Mouse (Mus musculus) small intestine, adult 2 months (tissue): ENCODE measurements around the gene Eef2k. TPM values are rescaled to one million over a fixed set of nuclear protein-coding genes. Genes with fewer than 3 reads are reported as not detected.

Experiments used
- H3K27ac ChIP-seq: fragments of 200-500 bp; 2 replicates; pipeline ENCODE4 v1.5.1; 2012; ENCODE audit warnings: low read depth, low read length, control low read depth, inconsistent platforms; ENCODE audit not compliant: insufficient read depth
- H3K27me3 ChIP-seq: fragments of 200-500 bp; 2 replicates; pipeline ENCODE4 v1.6.1; 2012; ENCODE audit warnings: mild to moderate bottlenecking, moderate library complexity, low read length, inconsistent platforms; ENCODE audit not compliant: control insufficient read depth, insufficient read depth
- H3K36me3 ChIP-seq: fragments of 200-500 bp; 2 replicates; pipeline ENCODE4 v1.6.1; 2012; ENCODE audit warnings: mild to moderate bottlenecking, low read length, control low read depth, inconsistent platforms; ENCODE audit not compliant: control insufficient read depth, insufficient read depth
- H3K4me1 ChIP-seq: fragments of 200-500 bp; 2 replicates; pipeline ENCODE4 v1.6.1; 2012; ENCODE audit warnings: low read length, inconsistent platforms, mixed read lengths; ENCODE audit not compliant: control insufficient read depth, insufficient read depth, insufficient read length
- H3K4me3 ChIP-seq: fragments of 200-500 bp; 2 replicates; pipeline ENCODE4 v1.5.1; 2012; ENCODE audit warnings: low read depth, mild to moderate bottlenecking, control low read depth, inconsistent platforms, low read length, moderate library complexity
- CTCF ChIP-seq: fragments of 200-500 bp; IDR thresholded peaks from 2 replicates; pipeline ENCODE4 v1.5.1; 2012; ENCODE audit warnings: low read depth, mild to moderate bottlenecking, control low read depth, inconsistent platforms, low read length, moderate library complexity, mixed read lengths; ENCODE audit not compliant: insufficient replicate concordance, insufficient read length; ENCODE audit errors: extremely low read depth
- POLR2A ChIP-seq: fragments of 200-500 bp; IDR thresholded peaks from 2 replicates; pipeline ENCODE4 v1.6.1; 2012; ENCODE audit warnings: low read depth, mild to moderate bottlenecking, control low read depth, inconsistent platforms, low read length, moderate library complexity
- WGBS: fragments of 180-500 bp; shearing (Covaris S2); methylation state at CpG from one replicate; pipeline ENCODE4 v1.1.7; 2018; 5-methylcytosine and 5-hydroxymethylcytosine counted together
- polyA plus RNA-seq: library from polyadenylated mRNA; depleted of rRNA; stranded (reverse); fragments of >200 nt; gene quantifications from 2 replicates; pipeline ENCODE4 v1.2.3, GENCODE M21; 2012

The Eef2k gene
- polyA plus RNA-seq, 1 experiment, result 22.8 TPM

- no peaks in the 10 kb centered on the region for H3K27me3 ChIP-seq
- TF ChIP-seq POLR2A (no peak), CTCF (no peak)
- no peak overlapping the region for H3K27ac ChIP-seq
- 84% methylated on average over 7 of the region's 7 CpGs for WGBS
- peaks cover 33% of the 10 kb centered on the region for H3K4me1 ChIP-seq
- no peaks in the 10 kb centered on the region for H3K36me3 ChIP-seq
- no peak overlapping the region for H3K4me3 ChIP-seq
These were observed 20.0 kb downstream of the Eef2k start for GRCm38 (mm10) chr7:120862626-120863025.

GRCm38 (mm10) chr7:120863476-120863875 is 20.8 kb downstream of the Eef2k start:
- no peak overlapping the region for H3K27ac ChIP-seq
- H3K27me3 ChIP-seq, result no peaks in the 10 kb centered on the region
- no peaks in the 10 kb centered on the region for H3K36me3 ChIP-seq
- H3K4me1 ChIP-seq, result peaks cover 38% of the 10 kb centered on the region
- no peak for TF ChIP-seq POLR2A
- TF ChIP-seq CTCF, result no peak
- no peak overlapping the region for H3K4me3 ChIP-seq
- WGBS, result 57% methylated on average over 5 of the region's 5 CpGs

GRCm38 (mm10) chr7:120865100-120865499 is 22.5 kb downstream of the Eef2k start:
- peak overlapping the region; percentile 50 for H3K27ac ChIP-seq
- TF ChIP-seq POLR2A (no peak), CTCF (no peak)
- WGBS, result 5% methylated on average over 7 of the region's 7 CpGs
- H3K36me3 ChIP-seq, result no peaks in the 10 kb centered on the region
- H3K4me1 ChIP-seq, result peaks cover 37% of the 10 kb centered on the region
- no peaks in the 10 kb centered on the region for H3K27me3 ChIP-seq
- no peak overlapping the region for H3K4me3 ChIP-seq

- Histone ChIP-seq H3K27ac (peak overlapping the region; percentile 60), H3K36me3 (no peaks in the 10 kb centered on the region), H3K27me3 (no peaks in the 10 kb centered on the region), H3K4me1 (peaks cover 31% of the 10 kb centered on the region), H3K4me3 (no peak overlapping the region)
- 61% methylated on average over 4 of the region's 4 CpGs for WGBS
- TF ChIP-seq POLR2A (no peak), CTCF (no peak)
These were observed 23.2 kb downstream of the Eef2k start for GRCm38 (mm10) chr7:120865832-120866231.

- Histone ChIP-seq H3K27me3 (no peaks in the 10 kb centered on the region), H3K36me3 (no peaks in the 10 kb centered on the region), H3K4me3 (no peak overlapping the region), H3K4me1 (peaks cover 26% of the 10 kb centered on the region), H3K27ac (no peak overlapping the region)
- TF ChIP-seq CTCF (no peak), POLR2A (no peak)
- 66% methylated on average over 2 of the region's 2 CpGs for WGBS
These were observed 24.1 kb downstream of the Eef2k start for GRCm38 (mm10) chr7:120866684-120867083.

- Histone ChIP-seq H3K4me1 (peaks cover 20% of the 10 kb centered on the region), H3K36me3 (no peaks in the 10 kb centered on the region), H3K27ac (no peak overlapping the region), H3K4me3 (no peak overlapping the region), H3K27me3 (no peaks in the 10 kb centered on the region)
- WGBS, result 97% methylated on average over 1 of the region's 1 CpGs
- TF ChIP-seq POLR2A (no peak), CTCF (no peak)
These were observed 25.1 kb downstream of the Eef2k start for GRCm38 (mm10) chr7:120867720-120868119.

- Histone ChIP-seq H3K27ac (no peak overlapping the region), H3K27me3 (no peaks in the 10 kb centered on the region), H3K36me3 (no peaks in the 10 kb centered on the region), H3K4me3 (no peak overlapping the region), H3K4me1 (peaks cover 20% of the 10 kb centered on the region)
- TF ChIP-seq CTCF (no peak), POLR2A (no peak)
- WGBS, result 24% methylated on average over 5 of the region's 5 CpGs
These were observed 27.3 kb downstream of the Eef2k start for GRCm38 (mm10) chr7:120869883-120870282.

- no peak overlapping the region for H3K4me3 ChIP-seq
- no peaks in the 10 kb centered on the region for H3K36me3 ChIP-seq
- WGBS, result 88% methylated on average over 5 of the region's 5 CpGs
- no peak overlapping the region for H3K27ac ChIP-seq
- H3K4me1 ChIP-seq, result peaks cover 25% of the 10 kb centered on the region
- H3K27me3 ChIP-seq, result no peaks in the 10 kb centered on the region
- TF ChIP-seq POLR2A (no peak), CTCF (no peak)
These were observed 27.9 kb downstream of the Eef2k start for GRCm38 (mm10) chr7:120870431-120871008.
